Mouse (Mus musculus) cerebellum, adult 2 months (tissue): Measurements from ENCODE around the gene Ccdc182.

Experiments
- CTCF ChIP-seq: fragments of 200-500 bp; IDR thresholded peaks from 2 replicates; pipeline ENCODE4 v1.5.1; 2011; ENCODE audit warnings: low read depth, mild to moderate bottlenecking, control low read depth, low read length, moderate library complexity, borderline replicate concordance; ENCODE audit not compliant: insufficient read depth
- POLR2A ChIP-seq: fragments of 200-500 bp; IDR thresholded peaks from 2 replicates; pipeline ENCODE4 v1.6.1; 2011; ENCODE audit warnings: low read length, control low read depth, borderline replicate concordance; ENCODE audit not compliant: insufficient read depth

DNA sequence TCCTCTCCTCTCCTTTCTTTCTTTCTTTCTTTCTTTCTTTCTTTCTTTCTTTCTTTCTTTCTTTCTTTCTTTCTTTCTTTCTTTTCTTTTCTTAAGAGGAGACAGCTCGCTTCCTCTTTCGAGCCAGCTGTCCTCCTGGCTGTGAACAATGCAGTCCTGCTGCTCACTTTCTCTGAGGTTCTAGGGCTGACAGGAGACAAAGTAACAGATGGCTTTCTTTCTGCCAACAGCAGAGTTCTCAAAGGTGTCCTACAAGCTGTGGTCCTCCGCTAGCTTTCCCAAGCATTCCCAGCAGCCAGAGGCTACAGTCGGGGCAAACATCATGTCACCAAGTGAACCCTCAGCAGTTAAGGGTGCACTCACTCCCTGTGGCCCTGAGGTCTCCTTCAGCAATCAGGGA, 5.5 kb downstream of the Ccdc182 start:
- TF ChIP-seq CTCF (no peak), POLR2A (no peak)
